Mouse (Mus musculus) bone marrow, adult 2 months (tissue): ENCODE data around the gene Fgf22. TPM values are rescaled to one million over a fixed set of nuclear protein-coding genes. Genes with fewer than 3 reads are reported as not detected.

ENCODE experiments used
- H3K27ac ChIP-seq: fragments of 200-500 bp; 2 replicates; pipeline ENCODE4 v1.5.1; 2012; ENCODE audit warnings: low read depth, mild to moderate bottlenecking, control low read depth, inconsistent platforms, low read length; ENCODE audit not compliant: control insufficient read depth, poor library complexity, insufficient read depth
- H3K4me1 ChIP-seq: fragments of 200-500 bp; 2 replicates; pipeline ENCODE4 v1.6.1; 2011; ENCODE audit warnings: low read length; ENCODE audit not compliant: control insufficient read depth, insufficient read depth
- H3K4me3 ChIP-seq: fragments of 200-500 bp; replicated peaks from 2 replicates; pipeline ENCODE3; 2011; ENCODE audit warnings: mild to moderate bottlenecking, low read depth, low read length, control low read depth; ENCODE audit not compliant: control insufficient read depth
- CTCF ChIP-seq: fragments of 200-500 bp; IDR thresholded peaks from 2 replicates; pipeline ENCODE4 v1.5.1; 2011; ENCODE audit warnings: low read length, control low read depth; ENCODE audit not compliant: control insufficient read depth, insufficient read depth
- POLR2A ChIP-seq: fragments of 200-500 bp; IDR thresholded peaks from 2 replicates; pipeline ENCODE4 v1.6.1; 2011; ENCODE audit warnings: low read depth, mild to moderate bottlenecking, control low read depth, low read length, borderline replicate concordance; ENCODE audit not compliant: control insufficient read depth
- WGBS: fragments of 180-500 bp; shearing (Covaris S2); methylation state at CpG from one replicate; pipeline ENCODE4 v1.1.7; 2018; 5-methylcytosine and 5-hydroxymethylcytosine counted together
- polyA plus RNA-seq: library from polyadenylated mRNA; stranded (reverse); fragments of >200 nt; gene quantifications from 2 replicates; pipeline ENCODE4 v1.2.4, GENCODE M21; 2011; ENCODE audit warnings: low replicate concordance; ENCODE audit not compliant: missing spikeins, insufficient read depth, insufficient read length

Gene Fgf22
- not detected in 2 replicates for polyA plus RNA-seq

DNA sequence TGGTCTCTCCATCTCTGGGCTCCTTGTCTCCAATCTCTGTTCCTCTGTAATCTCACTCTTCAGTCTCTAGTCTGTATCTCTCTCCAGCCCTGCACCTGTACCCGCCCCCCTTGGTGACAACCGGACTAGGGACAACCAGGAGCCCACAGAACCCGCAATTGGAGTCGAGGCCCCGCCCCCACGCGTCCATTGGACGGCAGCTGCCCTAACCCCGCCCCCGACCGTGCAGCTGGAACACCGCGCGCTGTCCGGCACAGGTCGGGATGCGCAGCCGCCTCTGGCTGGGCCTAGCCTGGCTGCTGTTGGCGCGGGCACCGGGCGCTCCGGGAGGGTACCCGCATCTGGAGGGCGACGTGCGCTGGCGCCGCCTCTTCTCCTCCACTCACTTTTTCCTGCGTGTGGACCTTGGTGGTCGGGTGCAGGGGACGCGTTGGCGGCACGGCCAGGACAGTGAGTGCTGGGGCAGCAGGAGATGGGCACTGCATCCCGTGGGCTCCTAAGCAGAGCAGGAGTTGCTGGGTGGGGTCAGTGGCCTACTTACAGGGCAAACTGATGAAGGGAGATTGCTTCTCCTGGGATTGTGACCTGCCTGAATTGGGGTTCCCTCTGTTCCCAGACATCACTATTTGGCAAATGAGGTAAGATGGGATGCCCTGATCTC is at the start of gene Fgf22:
Gene Fgf22, plus strand, starts transcription at position 221 of the 661 bp plus-strand sequence.
- WGBS: 8% methylated on average over 36 of the region's 36 CpGs
- Histone ChIP-seq H3K27ac (no peak within 1 kb of the TSS; the same call in 1 of the 2 replicates), H3K4me1 (no peaks in the 10 kb centered on the region), H3K4me3 (no peak within 1 kb of the TSS)
- TF ChIP-seq POLR2A: no peak
- TF ChIP-seq CTCF: no peak

- 39% methylated on average over 5 of the region's 5 CpGs for WGBS
- no peak for TF ChIP-seq CTCF
- 0 out of 2 replicates have a peak, but pooled peaks have one; percentile 47 for TF ChIP-seq POLR2A
- H3K4me3 ChIP-seq: peak overlapping the region; percentile 91
- H3K4me1 ChIP-seq: peaks cover 2% of the 10 kb centered on the region; the same call in 1 of the 2 replicates
- peak overlapping the region; percentile 69 for H3K27ac ChIP-seq
Observed at GRCm38 (mm10) chr10:79705951-79706350, 48.9 kb upstream of the Fgf22 start.

GRCm38 (mm10) chr10:79706406-79707094 is 48.3 kb upstream of the Fgf22 start:
- WGBS: 72% methylated on average over 5 of the region's 5 CpGs
- H3K4me3 ChIP-seq: peak overlapping the region; percentile 63
- TF ChIP-seq CTCF: no peak
- no peak for TF ChIP-seq POLR2A
- peaks cover 2% of the 10 kb centered on the region; the same call in 1 of the 2 replicates for H3K4me1 ChIP-seq
- peak overlapping the region; percentile 67 for H3K27ac ChIP-seq

DNA sequence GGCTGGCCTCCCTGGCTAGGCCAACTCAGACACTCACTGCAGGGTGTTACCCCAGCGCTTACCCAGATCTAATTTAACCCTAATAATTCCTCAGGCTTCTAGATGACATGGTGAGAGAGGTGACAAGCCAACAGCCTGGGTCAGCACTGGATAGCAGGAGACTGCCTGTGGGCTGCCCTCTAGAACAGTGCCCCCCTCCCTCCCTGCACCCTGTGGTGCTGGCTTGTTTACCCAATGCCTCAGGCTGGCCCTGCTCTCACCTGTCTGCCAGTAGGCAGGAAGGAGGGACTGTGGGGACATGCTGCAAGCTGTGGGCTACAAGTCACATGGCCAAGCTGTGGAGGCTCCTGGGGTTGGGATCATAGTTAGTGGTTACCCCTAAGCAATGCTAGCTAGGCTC is 47.7 kb upstream of the Fgf22 start:
- no peak overlapping the region; the same call in 1 of the 2 replicates for H3K27ac ChIP-seq
- TF ChIP-seq POLR2A (no peak), CTCF (no peak)
- WGBS: 97% methylated on average over 1 of the region's 1 CpGs
- peaks cover 2% of the 10 kb centered on the region; the same call in 1 of the 2 replicates for H3K4me1 ChIP-seq
- peak overlapping the region; percentile 63 for H3K4me3 ChIP-seq

GRCm38 (mm10) chr10:79707759-79708158 is 47.1 kb upstream of the Fgf22 start:
- Histone ChIP-seq H3K4me3 (no peak overlapping the region), H3K4me1 (peaks cover 2% of the 10 kb centered on the region; the same call in 1 of the 2 replicates), H3K27ac (no peak overlapping the region)
- 77% methylated on average over 4 of the region's 4 CpGs for WGBS
- TF ChIP-seq POLR2A (no peak), CTCF (no peak)

GRCm38 (mm10) chr10:79708668-79709067 is 46.2 kb upstream of the Fgf22 start:
- Histone ChIP-seq H3K27ac (no peak overlapping the region), H3K4me3 (no peak overlapping the region), H3K4me1 (peaks cover 2% of the 10 kb centered on the region; the same call in 1 of the 2 replicates)
- 94% methylated on average over 21 of the region's 21 CpGs for WGBS
- TF ChIP-seq POLR2A: no peak
- TF ChIP-seq CTCF: no peak

GRCm38 (mm10) chr10:79709307-79709706 is 45.6 kb upstream of the Fgf22 start:
- Histone ChIP-seq H3K27ac (no peak overlapping the region), H3K4me3 (no peak overlapping the region), H3K4me1 (peaks cover 2% of the 10 kb centered on the region; the same call in 1 of the 2 replicates)
- TF ChIP-seq CTCF (no peak), POLR2A (no peak)
- 68% methylated on average over 7 of the region's 7 CpGs for WGBS

DNA sequence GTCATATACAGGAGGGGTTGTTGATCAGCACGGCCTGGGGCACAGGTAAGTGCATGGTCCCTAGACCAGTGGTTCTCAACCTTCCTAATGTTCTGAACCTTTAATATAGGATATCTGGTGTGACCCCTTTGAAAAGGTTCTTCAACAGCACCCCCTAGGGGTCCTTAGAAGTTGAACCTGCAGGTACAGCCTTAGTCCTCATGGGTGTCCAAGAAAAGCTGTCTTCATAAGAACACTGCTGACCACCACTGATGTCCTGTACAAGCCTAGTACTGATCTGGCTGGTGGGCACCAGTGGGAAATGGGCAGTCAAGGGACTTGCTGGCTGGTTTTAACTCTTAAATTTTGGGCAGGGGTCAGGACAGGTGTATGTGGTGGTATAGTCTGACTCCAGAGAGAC is 42.8 kb upstream of the Fgf22 start:
- 97% methylated on average over 1 of the region's 1 CpGs for WGBS
- no peaks in the 10 kb centered on the region; the same call in 1 of the 2 replicates for H3K4me1 ChIP-seq
- TF ChIP-seq POLR2A: no peak
- TF ChIP-seq CTCF: no peak
- no peak overlapping the region for H3K27ac ChIP-seq
- no peak overlapping the region for H3K4me3 ChIP-seq

- no peaks in the 10 kb centered on the region for H3K4me1 ChIP-seq
- WGBS: 16% methylated on average over 4 of the region's 6 CpGs
- TF ChIP-seq CTCF (peak; percentile 91), POLR2A (no peak)
- H3K27ac ChIP-seq: peak overlapping the region; percentile 53
- no peak overlapping the region for H3K4me3 ChIP-seq
Observed at GRCm38 (mm10) chr10:79712499-79713126, 42.3 kb upstream of the Fgf22 start.
